Mouse (Mus musculus) liver, embryonic 15.5 days (tissue): Measurements from ENCODE around the gene Pip4k2b. TPM values are rescaled to one million over a fixed set of nuclear protein-coding genes. Genes with fewer than 3 reads are reported as not detected.

Source experiments
- ATAC-seq: fragments of 200-750 bp; cut with Nextera tagmentation; 2 replicates; pipeline ENCODE4 v1.8.0; 2017; ENCODE audit warnings: moderate number of reproducible peaks, mild to moderate bottlenecking, moderate library complexity; ENCODE audit not compliant: insufficient read depth
- H3K27ac ChIP-seq: fragments of 300-500 bp; sonication (generic); replicated peaks from 2 replicates; pipeline ENCODE4 v1.5.1; 2015; ENCODE audit warnings: mild to moderate bottlenecking, inconsistent platforms
- H3K27me3 ChIP-seq: fragments of 300-500 bp; sonication (generic); 2 replicates; pipeline ENCODE4 v1.6.1; 2015; ENCODE audit warnings: mild to moderate bottlenecking, inconsistent platforms
- H3K36me3 ChIP-seq: fragments of 300-500 bp; sonication (generic); replicated peaks from 2 replicates; pipeline ENCODE4 v1.6.1; 2015; ENCODE audit warnings: moderate library complexity, mild to moderate bottlenecking, inconsistent platforms
- H3K4me1 ChIP-seq: fragments of 300-500 bp; sonication (generic); replicated peaks from 2 replicates; pipeline ENCODE4 v1.6.1; 2015; ENCODE audit warnings: inconsistent platforms
- H3K4me2 ChIP-seq: fragments of 300-500 bp; sonication (generic); 2 replicates; pipeline ENCODE4 v1.6.1; 2015; ENCODE audit warnings: moderate library complexity, mild to moderate bottlenecking, inconsistent platforms
- H3K4me3 ChIP-seq: fragments of 300-500 bp; sonication (generic); replicated peaks from 2 replicates; pipeline ENCODE4 v1.5.1; 2015; ENCODE audit warnings: mild to moderate bottlenecking, inconsistent platforms
- H3K9ac ChIP-seq: fragments of 300-500 bp; sonication (generic); 2 replicates; pipeline ENCODE4 v1.6.1; 2015; ENCODE audit warnings: moderate library complexity, mild to moderate bottlenecking, inconsistent platforms
- H3K9me3 ChIP-seq: fragments of 300-500 bp; sonication (generic); replicated peaks from 2 replicates; pipeline ENCODE4 v1.6.1; 2016; ENCODE audit warnings: inconsistent platforms
- WGBS: fragments of 180-500 bp; shearing (Covaris S2); methylation state at CpG from one replicate; pipeline ENCODE4 v1.1.7; 2015; ENCODE audit warnings: mixed read lengths; ENCODE audit not compliant: insufficient replicate concordance; 5-methylcytosine and 5-hydroxymethylcytosine counted together
- polyA plus RNA-seq: library from polyadenylated mRNA; unstranded; fragments of >200 nt; fragmentation: Nextera tagmentation; extraction: Ambion mirVana; gene quantifications from 2 replicates; pipeline ENCODE4 v1.2.1, GENCODE M21; 2015

Gene Pip4k2b
- polyA plus RNA-seq, 1 experiment from 2014 or later, result 0.48 TPM

GRCm38 (mm10) chr11:97777129-97777529, 32.6 kb upstream of the Pip4k2b start:
- H3K4me3 ChIP-seq, result no peak overlapping the region
- H3K27me3 ChIP-seq, result no peaks in the 10 kb centered on the region
- H3K9me3 ChIP-seq, result no peaks in the 10 kb centered on the region
- H3K4me2 ChIP-seq, result no peak overlapping the region
- 48% methylated on average over 2 of the region's 2 CpGs for WGBS
- peaks cover 41% of the 10 kb centered on the region for H3K4me1 ChIP-seq
- H3K9ac ChIP-seq, result no peak overlapping the region
- peaks cover 55% of the 10 kb centered on the region for H3K36me3 ChIP-seq
- H3K27ac ChIP-seq, result no peak overlapping the region
- ATAC-seq, result no peak

- Histone ChIP-seq H3K27ac (no peak overlapping the region), H3K9me3 (no peaks in the 10 kb centered on the region), H3K4me2 (no peak overlapping the region), H3K27me3 (no peaks in the 10 kb centered on the region; the same call in 1 of the 2 replicates), H3K9ac (no peak overlapping the region), H3K4me1 (peaks cover 39% of the 10 kb centered on the region), H3K4me3 (no peak overlapping the region), H3K36me3 (peaks cover 55% of the 10 kb centered on the region)
- 0 out of 2 replicates have a peak, but pooled peaks have one; percentile 22 for ATAC-seq
- WGBS, result 51% methylated on average over 5 of the region's 5 CpGs
These were observed 32.1 kb upstream of the Pip4k2b start for GRCm38 (mm10) chr11:97776497-97777128.

DNA sequence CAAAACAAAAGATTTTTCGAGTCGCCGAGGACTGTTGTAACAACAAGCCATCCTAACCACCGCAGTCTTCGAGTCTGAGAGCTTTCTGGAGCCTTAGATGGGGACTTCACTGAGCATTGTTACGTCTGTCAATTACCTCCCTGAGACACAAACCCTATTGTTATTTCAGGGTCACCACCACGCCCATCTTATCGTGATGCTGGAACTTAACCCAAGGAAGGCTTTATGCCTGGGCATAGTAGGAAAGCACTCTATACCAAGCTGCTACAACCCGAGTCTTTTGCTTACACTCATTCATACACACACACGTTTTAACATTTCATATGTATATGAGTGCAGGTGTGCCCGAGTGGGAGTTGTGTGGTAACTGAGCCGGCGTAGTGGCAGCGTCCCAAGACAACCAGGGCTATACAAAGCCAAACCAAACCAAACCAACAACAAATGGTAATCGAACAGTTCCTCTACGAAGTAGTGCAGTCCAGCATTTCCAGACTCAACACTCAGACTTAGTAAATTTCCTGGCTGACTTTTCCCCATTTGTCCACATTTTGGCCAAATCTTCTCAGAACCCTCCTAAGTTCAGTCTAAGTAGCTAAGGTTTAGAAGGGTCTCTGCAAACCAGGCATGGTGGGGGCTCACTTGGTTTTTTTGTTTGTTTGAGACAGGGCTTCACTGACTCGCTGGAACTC, 31.4 kb upstream of the Pip4k2b start, which contains the start of gene 1700001P01Rik:
TSS of gene 1700001P01Rik (minus strand) at position 111 of the 689 bp plus-strand sequence.
- H3K27me3 ChIP-seq, result no peaks in the 10 kb centered on the region; the same call in 1 of the 2 replicates
- no peak within 1 kb of the TSS for H3K27ac ChIP-seq
- no peaks in the 10 kb centered on the region for H3K9me3 ChIP-seq
- H3K4me3 ChIP-seq, result no peak within 1 kb of the TSS
- peaks cover 52% of the 10 kb centered on the region for H3K36me3 ChIP-seq
- H3K4me2 ChIP-seq, result no peak within 1 kb of the TSS
- no peak for ATAC-seq
- H3K4me1 ChIP-seq, result peaks cover 32% of the 10 kb centered on the region
- H3K9ac ChIP-seq, result no peak within 1 kb of the TSS
- 41% methylated on average over 17 of the region's 17 CpGs for WGBS

DNA sequence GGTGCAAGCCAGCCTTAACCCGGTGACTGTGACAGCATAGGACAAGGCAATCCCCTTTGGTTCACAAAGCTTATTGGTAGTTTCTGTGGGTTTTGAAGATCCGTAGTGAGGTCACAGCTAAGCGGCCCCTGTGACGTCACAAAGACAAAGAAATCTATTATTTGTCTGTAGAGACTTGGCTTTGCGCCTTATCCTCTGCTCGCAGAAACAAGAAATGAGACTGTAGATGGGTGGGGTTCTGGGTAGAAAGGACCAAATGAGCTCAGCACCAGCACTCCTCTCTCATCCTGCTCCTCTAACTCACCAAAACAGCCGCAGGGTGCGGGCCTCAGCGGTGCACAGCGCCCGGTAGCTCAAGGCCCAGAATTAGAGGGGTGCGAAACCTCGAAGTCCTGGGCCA, 30.7 kb upstream of the Pip4k2b start:
- WGBS, result 70% methylated on average over 13 of the region's 13 CpGs
- H3K4me3 ChIP-seq, result no peak overlapping the region
- H3K4me1 ChIP-seq, result peaks cover 24% of the 10 kb centered on the region
- H3K27ac ChIP-seq, result no peak overlapping the region
- H3K27me3 ChIP-seq, result no peaks in the 10 kb centered on the region; the same call in 1 of the 2 replicates
- ATAC-seq, result no peak
- no peaks in the 10 kb centered on the region for H3K9me3 ChIP-seq
- no peak overlapping the region for H3K9ac ChIP-seq
- H3K4me2 ChIP-seq, result no peak overlapping the region
- H3K36me3 ChIP-seq, result peaks cover 44% of the 10 kb centered on the region

GRCm38 (mm10) chr11:97771410-97771809, 26.9 kb upstream of the Pip4k2b start:
- H3K27me3 ChIP-seq, result peaks cover 3% of the 10 kb centered on the region
- no peak overlapping the region for H3K4me2 ChIP-seq
- H3K36me3 ChIP-seq, result peaks cover 7% of the 10 kb centered on the region
- H3K9me3 ChIP-seq, result no peaks in the 10 kb centered on the region
- no peak overlapping the region for H3K9ac ChIP-seq
- H3K27ac ChIP-seq, result no peak overlapping the region
- no peak overlapping the region for H3K4me3 ChIP-seq
- peaks cover 14% of the 10 kb centered on the region for H3K4me1 ChIP-seq
- WGBS, result 67% methylated on average over 14 of the region's 14 CpGs
- ATAC-seq, result no peak

GRCm38 (mm10) chr11:97769704-97770103, 25.2 kb upstream of the Pip4k2b start:
- H3K4me2 ChIP-seq, result no peak overlapping the region
- peaks cover 3% of the 10 kb centered on the region for H3K27me3 ChIP-seq
- H3K9me3 ChIP-seq, result no peaks in the 10 kb centered on the region
- peaks cover 19% of the 10 kb centered on the region for H3K4me1 ChIP-seq
- no peak overlapping the region for H3K9ac ChIP-seq
- H3K36me3 ChIP-seq, result no peaks in the 10 kb centered on the region
- H3K4me3 ChIP-seq, result no peak overlapping the region
- no peak for ATAC-seq
- 36% methylated on average over 2 of the region's 2 CpGs for WGBS
- no peak overlapping the region for H3K27ac ChIP-seq

DNA sequence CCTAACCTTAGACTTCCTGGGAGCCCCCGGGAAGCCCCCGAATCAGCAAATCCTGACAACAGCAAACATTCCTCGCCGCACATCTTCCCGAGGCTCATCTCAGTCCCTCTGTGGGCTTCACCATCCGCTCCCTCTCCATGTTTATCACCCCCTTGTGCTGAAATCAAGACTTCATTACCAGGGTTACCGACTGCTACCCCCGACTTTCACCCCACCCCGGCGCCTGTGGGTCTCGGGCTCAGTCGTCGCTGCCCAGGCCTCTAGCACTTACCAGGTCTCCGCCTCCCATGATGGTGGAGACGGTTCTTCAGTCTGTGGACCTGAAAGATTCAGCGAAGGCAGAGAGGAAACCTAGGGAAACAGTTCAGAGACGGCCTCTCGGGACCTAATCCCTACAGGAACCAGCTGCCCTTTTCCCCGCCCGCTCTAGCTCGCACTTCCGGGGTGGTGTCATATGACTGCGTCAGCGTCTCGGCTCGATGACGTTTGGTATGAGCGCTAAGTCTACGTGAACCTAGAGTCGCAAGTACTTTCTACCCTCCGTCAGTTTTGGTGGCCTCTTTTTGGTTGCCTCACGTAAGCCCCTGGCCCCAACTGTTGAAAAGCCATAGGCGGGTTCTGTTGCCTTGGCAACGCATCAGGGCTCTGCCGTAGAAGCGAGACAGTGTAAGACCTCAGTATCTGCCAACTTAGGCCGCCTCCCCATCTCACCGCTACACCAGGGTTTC, 21.8 kb upstream of the Pip4k2b start, which contains the start of gene Cwc25:
TSS of gene Cwc25 (minus strand) at position 403 of the 728 bp plus-strand sequence.
- Histone ChIP-seq H3K9ac (peak within 1 kb of the TSS; percentile 96), H3K9me3 (no peaks in the 10 kb centered on the region), H3K36me3 (peaks cover 26% of the 10 kb centered on the region), H3K4me3 (peak within 1 kb of the TSS; percentile 98), H3K27ac (peak within 1 kb of the TSS; percentile 92), H3K4me2 (peak within 1 kb of the TSS; percentile 87), H3K4me1 (peaks cover 24% of the 10 kb centered on the region), H3K27me3 (peaks cover 3% of the 10 kb centered on the region; the same call in 1 of the 2 replicates)
- WGBS, result under 1% methylated on average over 38 of the region's 38 CpGs
- ATAC-seq, result peak; percentile 95

DNA sequence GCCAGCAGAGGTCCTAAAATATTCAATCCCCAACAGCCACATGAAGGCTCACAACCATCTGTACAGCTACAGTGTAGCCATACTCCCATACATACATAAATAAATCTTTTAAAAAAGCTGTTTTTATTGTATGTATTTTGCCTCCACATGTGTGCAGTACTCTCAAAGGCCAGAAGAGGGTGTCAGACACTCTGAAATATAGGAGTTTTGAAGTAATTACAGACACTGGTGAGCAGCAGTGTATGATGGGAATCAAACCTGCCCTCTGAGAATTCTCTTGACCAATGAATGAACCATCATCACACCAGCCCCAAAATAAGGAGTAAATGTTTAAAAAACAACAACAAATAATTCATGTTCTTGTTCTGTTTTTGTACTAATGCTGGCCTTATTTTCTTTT, 17.1 kb upstream of the Pip4k2b start:
- Histone ChIP-seq H3K4me2 (no peak overlapping the region), H3K4me1 (peaks cover 18% of the 10 kb centered on the region), H3K36me3 (peaks cover 66% of the 10 kb centered on the region), H3K4me3 (no peak overlapping the region), H3K27ac (no peak overlapping the region), H3K9me3 (no peaks in the 10 kb centered on the region), H3K27me3 (no peaks in the 10 kb centered on the region), H3K9ac (no peak overlapping the region)
- ATAC-seq, result no peak

DNA sequence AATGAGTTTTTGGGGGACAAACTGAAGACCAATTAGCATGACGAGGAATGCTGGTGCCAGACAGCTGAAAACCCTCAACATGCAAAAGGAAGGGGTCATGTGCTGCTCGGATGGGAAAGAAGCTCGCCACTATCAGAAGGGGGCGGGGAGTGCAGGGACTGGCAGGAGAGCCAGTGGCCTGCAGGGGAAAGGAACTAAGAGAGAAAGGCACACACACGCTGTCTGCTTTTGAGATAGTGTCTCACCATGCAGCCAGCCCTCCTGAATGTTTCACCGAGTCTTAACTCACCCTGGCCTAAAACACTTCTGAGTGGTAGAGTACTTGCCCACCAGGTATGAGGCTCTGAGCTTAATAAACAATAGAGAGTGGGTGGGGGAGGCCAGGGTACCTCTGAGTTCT, 14.4 kb upstream of the Pip4k2b start:
- no peak for ATAC-seq
- peaks cover 87% of the 10 kb centered on the region for H3K36me3 ChIP-seq
- peaks cover 5% of the 10 kb centered on the region; the same call in 1 of the 2 replicates for H3K4me1 ChIP-seq

DNA sequence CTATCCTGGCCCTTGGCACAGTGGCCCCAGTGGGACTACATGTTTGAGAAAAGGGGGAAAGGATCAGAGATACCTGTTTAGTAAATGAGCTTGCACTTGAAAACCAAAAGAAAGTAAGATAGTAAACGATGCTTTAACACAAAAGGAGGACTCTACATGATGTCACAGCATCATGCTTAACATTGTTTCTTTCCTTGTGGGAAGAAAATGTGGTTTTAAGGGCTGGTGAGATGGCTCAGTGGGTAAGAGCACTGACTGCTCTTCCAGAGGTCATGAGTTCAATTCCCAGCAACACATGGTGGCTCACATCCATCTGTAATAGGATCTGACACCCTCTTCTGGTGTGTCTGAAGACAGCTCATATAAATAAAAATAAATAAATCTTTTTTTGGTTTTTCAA, 13.6 kb upstream of the Pip4k2b start:
- H3K27me3 ChIP-seq, result no peaks in the 10 kb centered on the region
- no peak overlapping the region for H3K4me2 ChIP-seq
- no peak for ATAC-seq
- no peak overlapping the region for H3K4me3 ChIP-seq
- peaks cover 5% of the 10 kb centered on the region; the same call in 1 of the 2 replicates for H3K4me1 ChIP-seq
- peaks cover 90% of the 10 kb centered on the region for H3K36me3 ChIP-seq
- no peak overlapping the region for H3K27ac ChIP-seq
- no peaks in the 10 kb centered on the region for H3K9me3 ChIP-seq
- H3K9ac ChIP-seq, result no peak overlapping the region
- 72% methylated on average over 1 of the region's 1 CpGs for WGBS

More for the DNA sequence above, 14.4 kb upstream of the Pip4k2b start:
- no peak overlapping the region for H3K27ac ChIP-seq
- H3K9me3 ChIP-seq, result no peaks in the 10 kb centered on the region
- H3K4me3 ChIP-seq, result no peak overlapping the region
- H3K27me3 ChIP-seq, result no peaks in the 10 kb centered on the region
- WGBS, result 70% methylated on average over 6 of the region's 6 CpGs
- no peak overlapping the region for H3K9ac ChIP-seq
- no peak overlapping the region for H3K4me2 ChIP-seq

- H3K27me3 ChIP-seq, result no peaks in the 10 kb centered on the region
- no peak overlapping the region for H3K4me3 ChIP-seq
- no peak for ATAC-seq
- peaks cover 5% of the 10 kb centered on the region; the same call in 1 of the 2 replicates for H3K4me1 ChIP-seq
- peaks cover 93% of the 10 kb centered on the region for H3K36me3 ChIP-seq
- 82% methylated on average over 8 of the region's 8 CpGs for WGBS
- H3K4me2 ChIP-seq, result no peak overlapping the region
- H3K9ac ChIP-seq, result no peak overlapping the region
- no peak overlapping the region for H3K27ac ChIP-seq
- H3K9me3 ChIP-seq, result no peaks in the 10 kb centered on the region
These were observed 8.8 kb upstream of the Pip4k2b start for GRCm38 (mm10) chr11:97753277-97753676.
